Mouse (Mus musculus): ENCODE data around the gene Rhbdd2. TPM values are rescaled to one million over a fixed set of nuclear protein-coding genes. Genes with fewer than 3 reads are reported as not detected.
A peak's percentile ranks its signal among the peaks of the same experiment; 100 is the strongest.

Gene Rhbdd2
- polyA plus RNA-seq, 2 experiments = 30.6 to 38.9 TPM

GRCm38 (mm10) chr5:135672980-135673379, 40.6 kb downstream of the Rhbdd2 start:
- no peak overlapping the region for H3K27ac ChIP-seq (replicated peaks; ENCODE audit: low read depth, low read length)
- 63% methylated on average over 5 of the region's 5 CpGs for WGBS
- no peaks in the 10 kb centered on the region for H3K9me3 ChIP-seq (ENCODE audit: control insufficient read depth, low read length)

DNA sequence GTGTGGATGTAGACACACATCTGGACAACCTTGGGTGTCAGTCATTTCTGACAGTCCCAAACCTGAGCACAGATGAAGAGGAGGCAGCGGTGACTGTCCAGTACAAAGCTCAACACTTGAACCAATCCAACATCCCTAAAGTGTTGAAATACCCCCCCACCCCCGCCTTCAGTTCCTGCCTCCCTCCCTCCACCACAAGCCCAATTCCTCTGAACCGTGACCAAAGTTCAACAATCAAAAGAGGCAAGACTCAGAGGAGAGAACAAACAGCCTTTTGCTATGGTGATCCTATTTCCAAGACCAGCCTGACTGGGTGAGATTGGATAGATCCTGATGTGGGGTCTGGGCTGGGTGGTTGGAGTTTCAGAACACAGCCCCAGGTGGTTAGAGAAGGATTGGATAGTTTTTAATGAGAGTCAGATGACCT, 41.9 kb downstream of the Rhbdd2 start:
- no peaks in the 10 kb centered on the region for H3K36me3 ChIP-seq (ENCODE audit: control insufficient read depth, insufficient read depth, low read length)
- WGBS = 36% methylated on average over 3 of the region's 3 CpGs
- H3K9ac ChIP-seq (ENCODE audit: low read depth, low read length, severe bottlenecking) = no peak overlapping the region
- no peaks in the 10 kb centered on the region for H3K27me3 ChIP-seq (ENCODE audit: control insufficient read depth, insufficient read depth, low read length)
- H3K4me3 ChIP-seq (replicated peaks; ENCODE audit: low read length) = no peak overlapping the region
- no peak for TF ChIP-seq POLR2A (IDR thresholded peaks at IDR 0.05; ENCODE audit: borderline replicate concordance, extremely low read depth, insufficient read depth, insufficient read length)
- ATAC-seq (ENCODE audit: low FRiP score, low read depth) (peak; percentile 48; the same call in 1 of the 2 replicates), DNase-seq (ENCODE audit: low spot score) (no peak)
- no peak overlapping the region for H3K27ac ChIP-seq (replicated peaks; ENCODE audit: low read depth, low read length)
- no peak overlapping the region for H3K4me2 ChIP-seq (replicated peaks; ENCODE audit: low read depth, low read length, severe bottlenecking)
- H3K4me1 ChIP-seq (ENCODE audit: control insufficient read depth, insufficient read depth, low read length) = peaks cover 8% of the 10 kb centered on the region
- no peaks in the 10 kb centered on the region for H3K9me3 ChIP-seq (ENCODE audit: control insufficient read depth, low read length)

More at GRCm38 (mm10) chr5:135672980-135673379, 40.6 kb downstream of the Rhbdd2 start:
- Histone ChIP-seq H3K27me3 (ENCODE audit: control insufficient read depth, insufficient read depth, low read length) (no peaks in the 10 kb centered on the region), H3K4me2 (replicated peaks; ENCODE audit: low read depth, low read length, severe bottlenecking) (no peak overlapping the region), H3K4me3 (replicated peaks; ENCODE audit: low read length) (no peak overlapping the region), H3K9ac (ENCODE audit: low read depth, low read length, severe bottlenecking) (no peak overlapping the region), H3K36me3 (ENCODE audit: control insufficient read depth, insufficient read depth, low read length) (no peaks in the 10 kb centered on the region), H3K4me1 (ENCODE audit: control insufficient read depth, insufficient read depth, low read length) (peaks cover 8% of the 10 kb centered on the region)
- no peak for TF ChIP-seq POLR2A (IDR thresholded peaks at IDR 0.05; ENCODE audit: borderline replicate concordance, extremely low read depth, insufficient read depth, insufficient read length)
- DNase-seq (ENCODE audit: low spot score) (no peak), ATAC-seq (ENCODE audit: low FRiP score, low read depth) (no peak)

DNA sequence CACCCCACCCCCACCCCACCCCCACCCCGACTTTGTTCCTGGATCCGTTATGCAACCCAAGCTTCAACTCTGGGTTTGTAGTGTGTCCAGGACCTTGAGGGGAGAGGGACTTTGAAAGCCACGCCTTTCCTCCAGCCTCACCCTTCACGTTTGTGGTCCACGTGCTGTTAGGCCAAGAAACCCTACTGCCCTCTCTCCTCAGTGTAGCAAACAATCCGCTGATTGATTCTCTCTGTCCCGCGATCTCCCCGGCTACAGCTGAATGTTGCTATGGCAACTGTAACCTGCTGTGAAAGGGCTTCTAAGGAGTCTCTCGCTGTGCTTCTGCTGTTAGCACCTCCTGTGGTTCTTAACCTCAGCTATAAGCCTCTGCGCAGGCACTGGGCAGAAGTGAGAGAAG, 42.4 kb downstream of the Rhbdd2 start:
- DNase-seq (ENCODE audit: low spot score) (peak; percentile 50), ATAC-seq (ENCODE audit: low FRiP score, low read depth) (peak; percentile 77)
- Histone ChIP-seq H3K4me1 (ENCODE audit: control insufficient read depth, insufficient read depth, low read length) (peaks cover 8% of the 10 kb centered on the region), H3K27me3 (ENCODE audit: control insufficient read depth, insufficient read depth, low read length) (no peaks in the 10 kb centered on the region), H3K4me2 (replicated peaks; ENCODE audit: low read depth, low read length, severe bottlenecking) (peak overlapping the region; percentile 43; the same call in 1 of the 2 replicates), H3K27ac (replicated peaks; ENCODE audit: low read depth, low read length) (no peak overlapping the region), H3K9me3 (ENCODE audit: control insufficient read depth, low read length) (no peaks in the 10 kb centered on the region), H3K9ac (ENCODE audit: low read depth, low read length, severe bottlenecking) (peak overlapping the region; percentile 31; the same call in 1 of the 2 replicates), H3K36me3 (ENCODE audit: control insufficient read depth, insufficient read depth, low read length) (no peaks in the 10 kb centered on the region), H3K4me3 (replicated peaks; ENCODE audit: low read length) (0 out of 2 replicates have a peak overlapping the region, but pooled peaks have one; percentile 7)
- TF ChIP-seq POLR2A (IDR thresholded peaks at IDR 0.05; ENCODE audit: borderline replicate concordance, extremely low read depth, insufficient read depth, insufficient read length) = no peak
- WGBS = 2% methylated on average over 11 of the region's 11 CpGs

DNA sequence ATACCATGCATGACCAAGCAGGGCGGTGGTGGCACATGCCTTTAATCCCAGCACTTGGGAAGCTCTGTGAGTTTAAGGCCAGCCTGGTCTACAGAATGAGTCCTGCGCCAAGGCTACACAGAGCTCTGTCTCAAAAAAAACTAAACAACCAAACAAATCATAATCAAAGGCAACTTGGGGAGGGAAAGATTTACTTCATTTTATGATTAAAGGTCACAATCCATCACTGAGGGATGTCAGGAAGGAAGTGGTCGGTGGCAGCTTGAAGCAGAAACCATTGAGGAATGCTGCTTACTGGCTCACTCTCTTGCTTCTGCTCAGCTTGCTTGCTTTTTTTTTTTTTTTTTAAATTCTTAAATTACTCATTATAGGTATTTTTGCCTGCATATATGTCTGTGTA, 44.3 kb downstream of the Rhbdd2 start:
- Histone ChIP-seq H3K27me3 (ENCODE audit: control insufficient read depth, insufficient read depth, low read length) (no peaks in the 10 kb centered on the region), H3K4me3 (replicated peaks; ENCODE audit: low read length) (no peak overlapping the region), H3K4me2 (replicated peaks; ENCODE audit: low read depth, low read length, severe bottlenecking) (no peak overlapping the region), H3K27ac (replicated peaks; ENCODE audit: low read depth, low read length) (no peak overlapping the region), H3K4me1 (ENCODE audit: control insufficient read depth, insufficient read depth, low read length) (peaks cover 8% of the 10 kb centered on the region), H3K9me3 (ENCODE audit: control insufficient read depth, low read length) (no peaks in the 10 kb centered on the region), H3K36me3 (ENCODE audit: control insufficient read depth, insufficient read depth, low read length) (no peaks in the 10 kb centered on the region), H3K9ac (ENCODE audit: low read depth, low read length, severe bottlenecking) (no peak overlapping the region)
- no peak for TF ChIP-seq POLR2A (IDR thresholded peaks at IDR 0.05; ENCODE audit: borderline replicate concordance, extremely low read depth, insufficient read depth, insufficient read length)
- ATAC-seq (ENCODE audit: low FRiP score, low read depth) (no peak), DNase-seq (ENCODE audit: low spot score) (no peak)
- 82% methylated on average over 3 of the region's 3 CpGs for WGBS

- no peaks in the 10 kb centered on the region for H3K9me3 ChIP-seq (ENCODE audit: control insufficient read depth, low read length)
- WGBS = 65% methylated on average over 2 of the region's 2 CpGs
- no peak for DNase-seq (ENCODE audit: low spot score)
- no peak overlapping the region for H3K9ac ChIP-seq (ENCODE audit: low read depth, low read length, severe bottlenecking)
- H3K27me3 ChIP-seq (ENCODE audit: control insufficient read depth, insufficient read depth, low read length) = no peaks in the 10 kb centered on the region
- H3K4me3 ChIP-seq (replicated peaks; ENCODE audit: low read length) = no peak overlapping the region
- peaks cover 8% of the 10 kb centered on the region for H3K4me1 ChIP-seq (ENCODE audit: control insufficient read depth, insufficient read depth, low read length)
- H3K27ac ChIP-seq (replicated peaks; ENCODE audit: low read depth, low read length) = no peak overlapping the region
- no peaks in the 10 kb centered on the region for H3K36me3 ChIP-seq (ENCODE audit: control insufficient read depth, insufficient read depth, low read length)
- H3K4me2 ChIP-seq (replicated peaks; ENCODE audit: low read depth, low read length, severe bottlenecking) = no peak overlapping the region
- TF ChIP-seq POLR2A (IDR thresholded peaks at IDR 0.05; ENCODE audit: borderline replicate concordance, extremely low read depth, insufficient read depth, insufficient read length) = no peak
- ATAC-seq (ENCODE audit: low FRiP score, low read depth) = no peak
These were observed 44.8 kb downstream of the Rhbdd2 start for GRCm38 (mm10) chr5:135677251-135677650.

DNA sequence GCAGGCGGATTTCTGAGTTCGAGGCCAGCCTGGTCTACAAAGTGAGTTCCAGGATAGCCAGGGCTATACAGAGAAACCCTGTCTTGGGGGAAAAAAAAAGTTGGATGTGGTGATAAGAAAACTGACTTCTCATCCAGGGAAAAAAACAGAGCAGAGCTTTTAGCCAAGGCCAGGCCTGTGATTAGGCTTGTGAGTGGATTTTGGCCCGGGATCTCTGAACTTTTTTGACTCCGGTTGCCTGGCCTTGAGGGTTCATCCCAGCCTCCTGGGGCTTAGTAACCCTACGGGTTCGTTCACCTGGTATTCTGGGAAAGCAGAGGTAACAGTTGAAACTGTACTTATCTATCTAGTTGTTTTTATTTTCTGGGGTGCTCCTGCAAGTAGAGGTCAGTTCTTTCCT, 46.1 kb downstream of the Rhbdd2 start:
- no peak overlapping the region for H3K27ac ChIP-seq (replicated peaks; ENCODE audit: low read depth, low read length)
- no peak overlapping the region for H3K4me2 ChIP-seq (replicated peaks; ENCODE audit: low read depth, low read length, severe bottlenecking)
- no peak for TF ChIP-seq POLR2A (IDR thresholded peaks at IDR 0.05; ENCODE audit: borderline replicate concordance, extremely low read depth, insufficient read depth, insufficient read length)
- no peak overlapping the region for H3K4me3 ChIP-seq (replicated peaks; ENCODE audit: low read length)
- peaks cover 8% of the 10 kb centered on the region for H3K4me1 ChIP-seq (ENCODE audit: control insufficient read depth, insufficient read depth, low read length)
- no peak for ATAC-seq (ENCODE audit: low FRiP score, low read depth)
- no peak overlapping the region for H3K9ac ChIP-seq (ENCODE audit: low read depth, low read length, severe bottlenecking)
- WGBS = 93% methylated on average over 6 of the region's 6 CpGs
- H3K36me3 ChIP-seq (ENCODE audit: control insufficient read depth, insufficient read depth, low read length) = no peaks in the 10 kb centered on the region
- no peaks in the 10 kb centered on the region for H3K9me3 ChIP-seq (ENCODE audit: control insufficient read depth, low read length)
- no peak for DNase-seq (ENCODE audit: low spot score)
- H3K27me3 ChIP-seq (ENCODE audit: control insufficient read depth, insufficient read depth, low read length) = no peaks in the 10 kb centered on the region
